Mouse (Mus musculus) c-Kit-positive CD71-negative TER-119-negative erythroid progenitor cells, embryonic 14.5 days (primary cell): ENCODE results near the gene Vcl.

Experiments
- DNase-seq: peaks from one replicate; pipeline ENCODE4 v3.0.0-alpha.2; 2013; ENCODE audit warnings: low read depth

Vcl gene

GRCm38 (mm10) chr14:20938860-20939259 is 9.7 kb downstream of the Vcl start:
- DNase-seq, result no peak

GRCm38 (mm10) chr14:20945296-20945695 is 16.1 kb downstream of the Vcl start:
- DNase-seq, result no peak

GRCm38 (mm10) chr14:20956021-20956420 is 26.8 kb downstream of the Vcl start:
- no peak for DNase-seq

GRCm38 (mm10) chr14:20958971-20959370 is 29.8 kb downstream of the Vcl start:
- DNase-seq, result no peak

GRCm38 (mm10) chr14:20962466-20962865 is 33.3 kb downstream of the Vcl start:
- DNase-seq, result no peak

GRCm38 (mm10) chr14:20962906-20963305 is 33.7 kb downstream of the Vcl start:
- DNase-seq, result no peak

GRCm38 (mm10) chr14:20963863-20964262 is 34.7 kb downstream of the Vcl start:
- no peak for DNase-seq

GRCm38 (mm10) chr14:20964285-20964684 is 35.1 kb downstream of the Vcl start:
- DNase-seq, result no peak

GRCm38 (mm10) chr14:20966959-20967670 is 37.9 kb downstream of the Vcl start:
- DNase-seq, result no peak

GRCm38 (mm10) chr14:20969066-20969465 is 39.9 kb downstream of the Vcl start:
- no peak for DNase-seq

- DNase-seq, result no peak
Measured at GRCm38 (mm10) chr14:20970389-20970788, 41.2 kb downstream of the Vcl start.

- DNase-seq, result no peak
Measured at GRCm38 (mm10) chr14:20970927-20971326, 41.7 kb downstream of the Vcl start.

GRCm38 (mm10) chr14:20973821-20974220 is 44.6 kb downstream of the Vcl start:
- DNase-seq, result no peak

GRCm38 (mm10) chr14:20976741-20977140 is 47.5 kb downstream of the Vcl start:
- DNase-seq, result no peak

GRCm38 (mm10) chr14:20977726-20978125 is 48.5 kb downstream of the Vcl start:
- DNase-seq, result no peak

- DNase-seq, result no peak
Measured at GRCm38 (mm10) chr14:20983832-20984231, 54.6 kb downstream of the Vcl start.

- DNase-seq, result no peak
Measured at GRCm38 (mm10) chr14:20985482-20985881, 56.3 kb downstream of the Vcl start.

- DNase-seq, result no peak
Measured at GRCm38 (mm10) chr14:20991492-20991891, 62.3 kb downstream of the Vcl start.

GRCm38 (mm10) chr14:20993067-20993691 is 64.0 kb downstream of the Vcl start:
- peak; percentile 48 for DNase-seq

- DNase-seq, result no peak
Measured at GRCm38 (mm10) chr14:20994475-20994874, 65.3 kb downstream of the Vcl start.

- DNase-seq, result no peak
Measured at GRCm38 (mm10) chr14:20995497-20995896, 66.3 kb downstream of the Vcl start.

- DNase-seq, result no peak
Measured at GRCm38 (mm10) chr14:20996361-20996760, 67.2 kb downstream of the Vcl start.

GRCm38 (mm10) chr14:20997548-20997947 is 68.3 kb downstream of the Vcl start:
- no peak for DNase-seq

GRCm38 (mm10) chr14:20999617-21000016 is 70.4 kb downstream of the Vcl start:
- no peak for DNase-seq
